Mouse (Mus musculus) T-helper 2 cell (primary cell): ENCODE data around the gene Cldn19.

Source experiments
- in situ Hi-C: fragments of 300-600 bp; cut with MboI, MseI; formaldehyde crosslinking; loops from one replicate; pipeline ENCODE4 v1.15.1; 2025; ENCODE audit warnings: high pct_unique_total_duplicates

Gene Cldn19

GRCm38 (mm10) chr4:119294415-119295133, 39.4 kb downstream of the Cldn19 start, which contains the start of gene Ybx1:
Ybx1 (minus strand) TSS chr4:119294604.
- in situ Hi-C loops, result loop anchor here (25.0 kb wide), 1 partner anchor 1268 kb away; the partner anchor contains the start of gene Ctps

DNA sequence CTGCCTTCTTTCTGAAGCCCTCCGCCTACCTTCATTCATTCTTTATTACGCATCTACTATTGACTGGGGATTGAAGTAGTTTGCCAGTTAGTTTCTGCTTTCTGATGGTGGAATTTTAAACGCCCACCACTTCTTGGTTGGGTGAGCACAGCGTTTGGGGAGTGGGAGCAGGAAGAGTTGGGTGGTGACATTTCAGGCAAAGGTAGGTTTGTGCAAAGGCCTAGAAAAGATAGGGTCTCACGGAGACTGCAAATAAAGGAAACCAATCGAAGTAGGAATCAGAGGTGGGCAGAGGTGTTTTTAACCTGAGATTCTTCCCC, 39.9 kb downstream of the Cldn19 start:
- in situ Hi-C loops, result loop anchor here (25.0 kb wide), 1 partner anchor 1267 kb away; the partner anchor contains the start of gene Ctps

DNA sequence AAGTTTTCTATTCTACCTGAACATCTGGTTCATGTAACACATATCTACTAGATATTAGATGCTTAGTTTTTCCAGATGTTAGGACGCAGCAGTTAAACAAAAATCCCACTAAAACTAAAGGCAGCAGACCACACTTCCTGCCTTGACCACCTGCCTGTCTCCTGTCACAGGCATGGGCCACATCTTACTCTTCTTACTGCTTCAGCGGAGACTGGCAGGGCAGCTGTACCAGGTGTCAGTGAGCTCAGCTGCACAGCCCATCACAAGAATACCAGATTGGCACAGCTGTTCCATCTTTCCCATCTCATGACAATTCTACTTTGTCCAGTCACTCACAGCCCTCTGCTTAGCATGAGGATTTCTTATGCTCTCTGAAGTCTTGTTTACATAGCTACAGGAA, 42.1 kb downstream of the Cldn19 start:
- in situ Hi-C loops, result loop anchor here (25.0 kb wide), 1 partner anchor 1265 kb away; the partner anchor contains the start of gene Ctps

DNA sequence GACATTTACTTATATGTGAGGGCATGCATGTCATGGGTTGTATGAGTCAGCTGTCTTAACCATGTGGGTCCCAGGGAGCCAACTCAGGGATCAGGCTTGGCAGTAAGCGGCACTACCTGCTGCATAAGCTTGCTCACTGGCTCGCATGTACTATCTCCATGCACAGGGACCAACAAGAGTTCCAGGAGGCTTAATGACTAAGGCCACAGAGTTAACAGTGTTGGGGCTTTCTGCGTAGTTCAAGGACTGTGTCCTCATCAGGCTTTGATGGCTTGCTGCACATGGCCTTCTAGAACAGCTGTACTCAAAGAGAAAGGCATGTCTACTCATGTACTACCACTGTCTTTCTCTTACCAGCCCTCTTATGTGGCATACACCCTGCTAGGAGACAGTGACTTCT, 45.5 kb downstream of the Cldn19 start:
- in situ Hi-C loops, result no loop called here

GRCm38 (mm10) chr4:119301777-119302176, 46.6 kb downstream of the Cldn19 start:
- in situ Hi-C loops, result no loop called here

GRCm38 (mm10) chr4:119303291-119303690, 48.1 kb downstream of the Cldn19 start:
- in situ Hi-C loops, result no loop called here

DNA sequence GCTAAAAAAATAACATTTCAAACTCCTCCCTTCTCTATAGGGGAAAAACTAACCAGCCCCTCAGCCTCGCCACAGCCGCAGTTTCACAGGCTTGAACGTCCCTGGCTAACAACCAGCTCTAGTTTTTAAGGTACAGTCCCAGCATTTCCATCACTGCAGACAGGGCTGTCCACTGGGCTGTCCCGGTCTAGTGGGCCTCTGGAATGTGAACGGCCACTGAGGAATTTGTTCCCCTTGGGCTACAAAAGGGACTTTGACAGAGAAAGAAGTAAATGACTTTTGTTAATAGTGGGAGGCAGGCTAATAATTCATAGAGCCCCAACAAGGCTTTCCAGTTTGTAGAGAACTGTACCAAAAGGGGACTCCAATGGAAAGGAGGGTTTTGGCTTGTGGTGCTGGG, 50.2 kb downstream of the Cldn19 start:
- in situ Hi-C loops, result no loop called here
